Mouse (Mus musculus): ENCODE data around the gene Osbpl11.
"Not testable (repeated sequence)": the region's sequence is repeated elsewhere in the genome, so short reads cannot be mapped to it uniquely, and the experiment has no call there.

Osbpl11 gene

GRCm38 (mm10) chr16:33184901-33185260 is at the start of gene Osbpl11:
Gene Osbpl11, plus strand, starts transcription at chr16:33185071.
- DNase-seq = peak; percentile 98 to 99

GRCm38 (mm10) chr16:33135167-33135566 is 49.7 kb upstream of the Osbpl11 start:
- no peak for DNase-seq

GRCm38 (mm10) chr16:33139061-33139460 is 45.8 kb upstream of the Osbpl11 start:
- peak; percentile 16 to 20 for DNase-seq

GRCm38 (mm10) chr16:33141758-33142280 is 43.1 kb upstream of the Osbpl11 start:
- no peak for DNase-seq

- DNase-seq = no peak
Observed at GRCm38 (mm10) chr16:33143452-33143851, 41.4 kb upstream of the Osbpl11 start.

- no peak for DNase-seq
Observed at GRCm38 (mm10) chr16:33146185-33146584, 38.7 kb upstream of the Osbpl11 start.

- DNase-seq = no peak
Observed at GRCm38 (mm10) chr16:33148135-33148534, 36.7 kb upstream of the Osbpl11 start.

- DNase-seq = not testable (repeated sequence)
Observed at GRCm38 (mm10) chr16:33150875-33151274, 34.0 kb upstream of the Osbpl11 start.

GRCm38 (mm10) chr16:33151558-33151957 is 33.3 kb upstream of the Osbpl11 start:
- no peak for DNase-seq

GRCm38 (mm10) chr16:33154992-33155391 is 29.9 kb upstream of the Osbpl11 start:
- peak; percentile 44 to 64 for DNase-seq

GRCm38 (mm10) chr16:33158006-33158405 is 26.9 kb upstream of the Osbpl11 start:
- no peak for DNase-seq

- no peak for DNase-seq
Observed at GRCm38 (mm10) chr16:33158590-33159071, 26.2 kb upstream of the Osbpl11 start.

- no peak for DNase-seq
Observed at GRCm38 (mm10) chr16:33159363-33159762, 25.5 kb upstream of the Osbpl11 start.

- DNase-seq = peak in 1 of 2 experiments; percentile 17
Observed at GRCm38 (mm10) chr16:33163330-33164090, 21.4 kb upstream of the Osbpl11 start.

- peak; percentile 35 to 76 for DNase-seq
Observed at GRCm38 (mm10) chr16:33166284-33166683, 18.6 kb upstream of the Osbpl11 start.

- peak in 1 of 2 experiments; percentile 58 for DNase-seq
Observed at GRCm38 (mm10) chr16:33167537-33167936, 17.3 kb upstream of the Osbpl11 start.

- no peak for DNase-seq
Observed at GRCm38 (mm10) chr16:33169471-33170034, 15.3 kb upstream of the Osbpl11 start.

- DNase-seq = peak; percentile 77 to 80
Observed at GRCm38 (mm10) chr16:33170716-33171587, 13.9 kb upstream of the Osbpl11 start.

- DNase-seq = no peak
Observed at GRCm38 (mm10) chr16:33171800-33172199, 13.1 kb upstream of the Osbpl11 start.

- DNase-seq = no peak
Observed at GRCm38 (mm10) chr16:33173151-33173550, 11.7 kb upstream of the Osbpl11 start.

GRCm38 (mm10) chr16:33174695-33175094 is 10.2 kb upstream of the Osbpl11 start:
- DNase-seq = no peak

GRCm38 (mm10) chr16:33176831-33177230 is 8.0 kb upstream of the Osbpl11 start:
- not testable (repeated sequence) for DNase-seq

- no peak for DNase-seq
Observed at GRCm38 (mm10) chr16:33177722-33178121, 7.1 kb upstream of the Osbpl11 start.
